Mouse (Mus musculus) hindbrain, postnatal 0 days (tissue): ENCODE measurements around the gene Ippk. TPM values are rescaled to one million over a fixed set of nuclear protein-coding genes. Genes with fewer than 3 reads are reported as not detected.

Source experiments
- ATAC-seq: fragments of 200-750 bp; cut with Nextera tagmentation; 2 replicates; pipeline ENCODE4 v1.8.0; 2017; ENCODE audit warnings: mild to moderate bottlenecking, moderate TSS enrichment, moderate library complexity
- DNase-seq: peaks from one replicate; pipeline ENCODE4 v3.0.0-alpha.2; 2015; ENCODE audit warnings: low spot score
- H3K27ac ChIP-seq: fragments of 300-500 bp; sonication (generic); 2 replicates; pipeline ENCODE4 v1.5.1; 2014; ENCODE audit warnings: mild to moderate bottlenecking
- H3K27me3 ChIP-seq: fragments of 300-500 bp; sonication (generic); 2 replicates; pipeline ENCODE4 v1.6.1; 2014; ENCODE audit warnings: low read length, mixed read lengths; ENCODE audit not compliant: insufficient read depth
- H3K36me3 ChIP-seq: fragments of 300-500 bp; sonication (generic); 2 replicates; pipeline ENCODE4 v1.6.1; 2014; ENCODE audit warnings: low read length, mixed read lengths; ENCODE audit not compliant: insufficient read depth
- H3K4me1 ChIP-seq: fragments of 300-500 bp; sonication (generic); 2 replicates; pipeline ENCODE4 v1.6.1; 2014; ENCODE audit warnings: antibody characterized with exemption, low read length, mixed read lengths; ENCODE audit not compliant: insufficient read depth
- H3K4me2 ChIP-seq: fragments of 300-500 bp; sonication (generic); 2 replicates; pipeline ENCODE4 v1.6.1; 2014; ENCODE audit warnings: low read depth, mild to moderate bottlenecking, low read length, moderate library complexity, mixed read lengths
- H3K4me3 ChIP-seq: fragments of 300-500 bp; sonication (generic); 2 replicates; pipeline ENCODE4 v1.5.1; 2014; ENCODE audit warnings: low read length
- H3K9ac ChIP-seq: fragments of 300-500 bp; sonication (generic); replicated peaks from 2 replicates; pipeline ENCODE4 v1.6.1; 2014; ENCODE audit warnings: mild to moderate bottlenecking, low read length, moderate library complexity, mixed read lengths
- H3K9me3 ChIP-seq: fragments of 300-500 bp; sonication (generic); 2 replicates; pipeline ENCODE4 v1.6.1; 2016; ENCODE audit warnings: low read length, mixed read lengths
- CTCF ChIP-seq: IDR thresholded peaks from 2 replicates; pipeline ENCODE4 v1.5.1; 2016; ENCODE audit warnings: antibody characterized with exemption, control low read depth, low read depth
- WGBS: fragments of 180-500 bp; shearing (Covaris S2); extraction: QIAGEN DNeasy Blood & Tissue Kit; methylation state at CpG from one replicate; pipeline ENCODE4 v1.1.7; 2014; 5-methylcytosine and 5-hydroxymethylcytosine counted together
- polyA plus RNA-seq: library from polyadenylated mRNA; unstranded; fragments of >200 nt; fragmentation: Nextera tagmentation; extraction: Ambion mirVana; gene quantifications from 2 replicates; pipeline ENCODE4 v1.2.1, GENCODE M21; 2015
- total RNA-seq: library from RNA; depleted of rRNA; stranded (reverse); fragments of >200 nt; gene quantifications from 2 replicates; pipeline ENCODE4 v1.2.3, GENCODE M21; 2014

Ippk gene
- total and polyA plus RNA-seq, 2 experiments from 2014 or later: 10.2 to 11.9 TPM

GRCm38 (mm10) chr13:49396798-49397197 is 24.3 kb upstream of the Ippk start:
- Histone ChIP-seq H3K9ac (no peak overlapping the region), H3K27me3 (no peaks in the 10 kb centered on the region), H3K4me2 (no peak overlapping the region), H3K4me3 (no peak overlapping the region), H3K9me3 (no peaks in the 10 kb centered on the region), H3K4me1 (no peaks in the 10 kb centered on the region), H3K36me3 (no peaks in the 10 kb centered on the region), H3K27ac (no peak overlapping the region)
- no peak for DNase-seq
- no peak for ATAC-seq
- TF ChIP-seq CTCF: no peak
- WGBS: 91% methylated on average over 1 of the region's 1 CpGs

- TF ChIP-seq CTCF: no peak
- 0 out of 2 replicates have a peak, but pooled peaks have one; percentile 39 for ATAC-seq
- no peak overlapping the region for H3K4me3 ChIP-seq
- no peak for DNase-seq
- no peaks in the 10 kb centered on the region for H3K9me3 ChIP-seq
- no peak overlapping the region for H3K4me2 ChIP-seq
- no peaks in the 10 kb centered on the region for H3K27me3 ChIP-seq
- no peak overlapping the region; the same call in 1 of the 2 replicates for H3K27ac ChIP-seq
- WGBS: 87% methylated on average over 8 of the region's 8 CpGs
- H3K4me1 ChIP-seq: no peaks in the 10 kb centered on the region
- no peak overlapping the region for H3K9ac ChIP-seq
- no peaks in the 10 kb centered on the region for H3K36me3 ChIP-seq
Measured at GRCm38 (mm10) chr13:49398191-49398590, 22.9 kb upstream of the Ippk start.

- no peak overlapping the region for H3K27ac ChIP-seq
- H3K27me3 ChIP-seq: no peaks in the 10 kb centered on the region
- peak; percentile 89 for ATAC-seq
- H3K4me1 ChIP-seq: no peaks in the 10 kb centered on the region
- no peaks in the 10 kb centered on the region for H3K36me3 ChIP-seq
- no peak overlapping the region for H3K4me2 ChIP-seq
- DNase-seq: peak; percentile 86
- H3K4me3 ChIP-seq: no peak overlapping the region
- no peaks in the 10 kb centered on the region for H3K9me3 ChIP-seq
- no peak overlapping the region for H3K9ac ChIP-seq
- TF ChIP-seq CTCF: peak; percentile 81
- 44% methylated on average over 6 of the region's 6 CpGs for WGBS
Measured at GRCm38 (mm10) chr13:49400139-49400538, 20.9 kb upstream of the Ippk start.

DNA sequence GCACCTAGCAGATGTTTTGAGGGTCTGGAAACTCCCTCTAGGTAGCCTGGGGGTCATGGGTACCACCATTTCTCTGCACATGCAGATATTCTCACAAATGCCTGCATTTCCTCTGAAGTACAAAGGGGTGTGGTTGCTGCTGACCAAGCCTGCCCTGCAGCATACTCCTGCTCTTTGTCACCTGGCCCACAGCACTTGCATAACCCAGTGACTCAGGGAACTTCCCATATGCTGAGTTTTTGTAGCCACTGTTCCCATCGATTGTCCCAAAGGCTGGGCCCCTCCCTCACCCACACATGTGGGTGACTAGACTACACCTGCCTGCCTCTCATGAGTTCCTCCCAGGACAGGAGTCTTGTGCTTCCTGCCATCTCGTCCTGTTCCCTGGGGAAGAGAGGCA is 18.4 kb upstream of the Ippk start:
- no peak overlapping the region for H3K27ac ChIP-seq
- H3K4me2 ChIP-seq: no peak overlapping the region
- no peak overlapping the region for H3K9ac ChIP-seq
- no peaks in the 10 kb centered on the region for H3K27me3 ChIP-seq
- H3K9me3 ChIP-seq: no peaks in the 10 kb centered on the region
- WGBS: 74% methylated on average over 2 of the region's 2 CpGs
- ATAC-seq: no peak
- DNase-seq: no peak
- no peak for TF ChIP-seq CTCF
- H3K36me3 ChIP-seq: no peaks in the 10 kb centered on the region
- no peak overlapping the region for H3K4me3 ChIP-seq
- H3K4me1 ChIP-seq: no peaks in the 10 kb centered on the region

DNA sequence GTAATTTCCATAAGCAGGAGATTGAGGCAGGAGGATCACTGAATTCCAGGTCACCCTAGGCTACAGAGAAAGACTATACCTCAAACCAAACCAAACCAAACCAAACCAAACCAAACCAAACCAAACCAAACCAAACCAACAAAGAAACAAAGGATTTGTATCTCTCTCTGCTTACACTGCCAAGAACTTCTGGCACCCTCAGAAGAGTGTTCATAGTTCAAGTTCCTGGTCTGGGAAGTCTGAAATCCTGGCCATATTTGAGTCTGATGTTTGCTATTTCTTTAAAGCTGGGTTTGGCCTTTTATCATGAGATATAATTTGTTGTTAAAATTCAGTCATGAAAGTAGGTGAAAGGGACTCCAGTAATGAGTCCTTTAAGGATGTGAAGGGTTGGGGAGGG is 13.3 kb upstream of the Ippk start:
- Histone ChIP-seq H3K4me3 (no peak overlapping the region), H3K9ac (no peak overlapping the region), H3K4me2 (no peak overlapping the region), H3K4me1 (no peaks in the 10 kb centered on the region), H3K9me3 (no peaks in the 10 kb centered on the region), H3K27me3 (no peaks in the 10 kb centered on the region), H3K36me3 (no peaks in the 10 kb centered on the region), H3K27ac (no peak overlapping the region)
- no peak for TF ChIP-seq CTCF
- ATAC-seq (no peak), DNase-seq (no peak)

DNA sequence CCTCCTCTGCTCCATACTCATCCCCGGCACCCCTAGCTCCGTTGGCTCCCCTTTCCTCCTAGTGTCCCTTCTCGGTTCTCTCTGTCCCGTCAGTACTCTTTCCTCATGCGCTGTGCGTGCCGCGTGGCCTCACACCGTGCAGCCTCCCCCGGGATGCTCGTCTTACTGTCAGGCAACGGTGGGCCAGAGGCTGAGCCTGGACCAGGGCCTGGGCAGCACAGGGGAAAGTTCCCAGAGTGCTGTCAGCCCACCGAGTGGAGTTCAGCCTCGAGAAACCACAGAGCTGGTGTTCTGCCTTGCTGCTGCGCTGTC is 513 bp downstream of the Ippk start:
- Histone ChIP-seq H3K4me3 (peak overlapping the region; percentile 80), H3K9me3 (no peaks in the 10 kb centered on the region), H3K27ac (peak overlapping the region; percentile 80), H3K4me1 (peaks cover 18% of the 10 kb centered on the region), H3K9ac (peak overlapping the region; percentile 84), H3K27me3 (no peaks in the 10 kb centered on the region), H3K36me3 (no peaks in the 10 kb centered on the region), H3K4me2 (peak overlapping the region; percentile 95)
- DNase-seq (peak; percentile 33), ATAC-seq (peak; percentile 33; the same call in 1 of the 2 replicates)
- no peak for TF ChIP-seq CTCF
- 1% methylated on average over 15 of the region's 15 CpGs for WGBS

DNA sequence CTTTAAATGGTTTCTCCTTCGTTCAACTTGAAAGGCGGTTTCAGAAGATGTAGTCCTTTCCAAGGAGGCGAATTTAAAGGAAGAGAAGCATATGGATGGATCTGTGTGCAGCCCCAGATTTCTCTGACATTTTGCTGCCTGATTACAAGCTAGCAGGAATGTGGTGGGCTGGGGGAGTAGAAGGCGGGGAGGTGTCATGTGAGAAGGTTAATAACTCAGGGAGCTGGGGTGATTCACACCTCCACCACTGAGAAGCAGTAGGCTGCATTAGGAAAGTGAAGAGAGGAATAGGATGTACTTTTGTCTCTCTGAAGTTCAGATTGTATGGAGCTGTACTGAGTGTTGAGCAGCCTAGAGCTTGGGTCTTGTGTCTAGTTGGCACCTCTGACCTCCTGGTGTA is 910 bp downstream of the Ippk start:
- Histone ChIP-seq H3K27ac (0 out of 2 replicates have a peak overlapping the region, but pooled peaks have one; percentile 80), H3K9me3 (no peaks in the 10 kb centered on the region), H3K4me3 (peak overlapping the region; percentile 80), H3K4me1 (peaks cover 18% of the 10 kb centered on the region), H3K36me3 (no peaks in the 10 kb centered on the region), H3K27me3 (no peaks in the 10 kb centered on the region), H3K4me2 (peak overlapping the region; percentile 95), H3K9ac (peak overlapping the region; percentile 84)
- 43% methylated on average over 4 of the region's 4 CpGs for WGBS
- DNase-seq (no peak), ATAC-seq (no peak)
- no peak for TF ChIP-seq CTCF

- DNase-seq (no peak), ATAC-seq (no peak)
- H3K4me2 ChIP-seq: no peak overlapping the region
- no peaks in the 10 kb centered on the region for H3K36me3 ChIP-seq
- no peak overlapping the region for H3K4me3 ChIP-seq
- 90% methylated on average over 3 of the region's 3 CpGs for WGBS
- peaks cover 16% of the 10 kb centered on the region for H3K4me1 ChIP-seq
- H3K27me3 ChIP-seq: no peaks in the 10 kb centered on the region
- TF ChIP-seq CTCF: no peak
- H3K9me3 ChIP-seq: no peaks in the 10 kb centered on the region
- no peak overlapping the region for H3K9ac ChIP-seq
- H3K27ac ChIP-seq: no peak overlapping the region
Measured at GRCm38 (mm10) chr13:49426736-49427135, 5.7 kb downstream of the Ippk start.
